Mouse (Mus musculus) right cerebral cortex, postnatal 25 days (tissue): ENCODE results near the gene Fabp6.

Experiments used
- DNase-seq: peaks from one replicate; pipeline ENCODE4 v3.0.0; 2022

Fabp6 gene

GRCm38 (mm10) chr11:43546678-43547077, 54.7 kb downstream of the Fabp6 start:
- DNase-seq: no peak
